Mouse (Mus musculus) fibroblast of lung, adult 2 months (primary cell): ENCODE measurements around the gene Slitrk5.
"Not testable (repeated sequence)": the region's sequence is repeated elsewhere in the genome, so short reads cannot be mapped to it uniquely, and the experiment has no call there.

ENCODE experiments used
- DNase-seq: peaks from one replicate; pipeline ENCODE4 v3.0.0-alpha.2; 2011; ENCODE audit warnings: low read depth

The Slitrk5 gene

GRCm38 (mm10) chr14:111674664-111675147, at the start of gene Slitrk5:
Gene Slitrk5, plus strand, starts transcription at chr14:111675097.
- peak; percentile 3 for DNase-seq

- no peak for DNase-seq
Observed at GRCm38 (mm10) chr14:111672942-111673341, 2.0 kb upstream of the Slitrk5 start.

GRCm38 (mm10) chr14:111675211-111676165, 591 bp downstream of the Slitrk5 start:
- no peak for DNase-seq

- DNase-seq = no peak
Observed at GRCm38 (mm10) chr14:111676166-111676581, 1.3 kb downstream of the Slitrk5 start.

GRCm38 (mm10) chr14:111676851-111677291, 2.0 kb downstream of the Slitrk5 start:
- no peak for DNase-seq

GRCm38 (mm10) chr14:111677361-111678070, 2.6 kb downstream of the Slitrk5 start:
- DNase-seq = no peak

GRCm38 (mm10) chr14:111680271-111680670, 5.4 kb downstream of the Slitrk5 start:
- DNase-seq = no peak

- no peak for DNase-seq
Observed at GRCm38 (mm10) chr14:111681092-111681708, 6.3 kb downstream of the Slitrk5 start.

GRCm38 (mm10) chr14:111681773-111682172, 6.9 kb downstream of the Slitrk5 start:
- no peak for DNase-seq

- no peak for DNase-seq
Observed at GRCm38 (mm10) chr14:111683543-111683942, 8.6 kb downstream of the Slitrk5 start.

- DNase-seq = not testable (repeated sequence)
Observed at GRCm38 (mm10) chr14:111690139-111690538, 15.2 kb downstream of the Slitrk5 start.

- no peak for DNase-seq
Observed at GRCm38 (mm10) chr14:111729833-111730232, 54.9 kb downstream of the Slitrk5 start.
